Mouse (Mus musculus) gastrocnemius, postnatal 14 days (tissue): ENCODE data around the gene Nsmf. TPM values are rescaled to one million over a fixed set of nuclear protein-coding genes. Genes with fewer than 3 reads are reported as not detected.

Experiments used
- DNase-seq: peaks from one replicate; pipeline ENCODE4 v3.0.0; 2021; ENCODE audit warnings: mixed read lengths
- intact Hi-C: fragments of 180-260 bp; cut with DNase I; formaldehyde crosslinking; loops from one replicate; pipeline ENCODE4 v1.15.1; 2025; ENCODE audit warnings: low total_unique reads
- microRNA-seq, 2 experiments: library from miRNA; unstranded; fragments of <30 nt; microRNA quantifications; one replicate each; pipeline ENCODE4 v1.2.0; 2021
- total RNA-seq, 2 experiments: library from RNA; stranded (reverse); gene quantifications; 2 replicates each; pipeline ENCODE4 v1.2.3; 2021

Nsmf gene
- total RNA-seq, 2 experiments from 2014 or later: 16.7 to 19.5 TPM

DNA sequence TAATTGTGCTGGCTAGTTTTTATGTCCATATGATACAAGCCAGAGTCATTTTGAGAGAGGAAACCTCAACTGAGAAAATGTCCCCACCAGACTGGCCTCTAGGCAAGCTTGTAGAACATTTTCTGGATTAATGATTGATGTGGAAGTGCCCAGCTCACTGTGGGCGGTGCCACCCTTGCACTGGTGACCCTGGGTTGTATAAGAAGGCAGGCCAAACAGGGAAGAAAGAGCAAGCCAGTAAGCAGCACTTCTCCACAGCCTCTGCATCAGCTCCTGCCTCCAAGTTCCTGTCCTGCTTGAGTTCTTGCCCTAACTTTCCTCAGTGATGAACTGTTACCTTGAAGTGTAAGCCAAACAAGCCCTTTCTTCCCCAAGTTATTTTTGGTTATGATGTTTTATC is 24.8 kb downstream of the Nsmf start:
- intact Hi-C loops: no loop called here
- no peak for DNase-seq

- no peak for DNase-seq
- intact Hi-C loops: no loop called here
Measured at GRCm38 (mm10) chr2:25080076-25080475, 25.9 kb downstream of the Nsmf start, which contains the start of gene Entpd8. Gene Entpd8, plus strand, starts transcription at chr2:25080304.

GRCm38 (mm10) chr2:25083697-25084096 is 29.5 kb downstream of the Nsmf start:
- intact Hi-C loops: no loop called here
- no peak for DNase-seq

GRCm38 (mm10) chr2:25085571-25085970 is 31.4 kb downstream of the Nsmf start:
- intact Hi-C loops: no loop called here
- DNase-seq: no peak

DNA sequence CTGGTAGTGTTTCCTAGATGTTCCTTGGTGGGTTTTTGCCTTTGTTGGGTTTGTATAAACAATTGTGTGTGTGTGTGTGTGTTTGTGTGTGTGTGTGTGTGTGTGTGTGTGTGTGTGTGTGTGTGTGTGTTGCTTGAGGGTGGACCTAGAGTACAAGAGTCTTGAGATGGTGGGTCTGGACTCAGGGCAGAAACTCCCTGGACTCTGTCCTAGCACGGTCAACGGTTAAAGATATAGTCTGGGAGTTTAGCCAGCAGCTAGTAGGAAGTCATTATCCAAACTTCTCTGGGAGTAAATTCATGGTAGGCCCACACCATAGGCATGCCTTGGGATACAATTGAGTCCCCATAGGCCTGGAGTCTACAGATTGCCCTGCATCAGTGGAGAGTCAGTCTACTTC is 33.7 kb downstream of the Nsmf start:
- DNase-seq: no peak

DNA sequence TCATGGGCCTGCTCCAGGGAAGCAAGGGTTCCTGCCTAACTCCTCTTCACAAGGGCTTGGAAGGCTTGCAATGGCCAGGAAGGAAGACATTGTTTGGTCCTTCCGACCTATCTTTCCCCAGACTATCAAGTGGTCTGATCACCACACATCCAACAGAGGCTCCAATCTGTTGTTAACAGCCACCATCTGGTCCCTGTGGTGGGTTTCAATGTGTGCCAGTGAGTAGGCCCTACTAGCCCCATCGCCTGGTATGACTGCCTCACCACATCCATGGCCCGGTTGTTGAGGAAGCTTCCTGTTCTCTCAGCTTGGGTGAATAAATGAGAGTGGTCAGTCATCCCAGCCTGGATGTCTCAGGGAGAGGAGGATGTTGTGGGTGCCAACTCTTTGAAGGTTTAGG is 34.5 kb downstream of the Nsmf start:
- intact Hi-C loops: no loop called here
- no peak for DNase-seq

More for the DNA sequence above, 33.7 kb downstream of the Nsmf start:
- intact Hi-C loops: no loop called here

DNA sequence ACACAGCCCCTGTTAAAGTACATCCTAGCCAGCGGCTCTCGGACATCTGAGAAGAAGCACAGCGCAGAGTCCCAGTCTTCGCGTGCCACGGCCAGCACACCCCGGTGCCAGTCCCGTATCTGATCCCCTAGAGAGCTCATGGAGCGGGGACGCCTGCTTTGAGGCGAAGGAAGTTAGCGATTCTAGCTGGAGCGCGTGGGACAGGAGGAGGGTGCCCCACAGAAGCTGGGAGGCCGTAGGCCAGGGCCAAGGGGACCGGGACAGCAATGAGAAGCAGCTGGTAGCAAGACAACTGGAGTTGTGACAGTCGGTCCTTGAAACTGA is 40.6 kb downstream of the Nsmf start:
- DNase-seq: no peak
- intact Hi-C loops: no loop called here

GRCm38 (mm10) chr2:25095109-25095850 is 41.1 kb downstream of the Nsmf start, which contains the start of gene Noxa1:
Gene Noxa1, minus strand, starts transcription at chr2:25095149.
- DNase-seq: no peak
- intact Hi-C loops: no loop called here

- DNase-seq: no peak
- intact Hi-C loops: no loop called here
Measured at GRCm38 (mm10) chr2:25098005-25098615, 44.0 kb downstream of the Nsmf start.

GRCm38 (mm10) chr2:25098956-25099355 is 44.8 kb downstream of the Nsmf start:
- peak; percentile 40 for DNase-seq
- intact Hi-C loops: no loop called here

DNA sequence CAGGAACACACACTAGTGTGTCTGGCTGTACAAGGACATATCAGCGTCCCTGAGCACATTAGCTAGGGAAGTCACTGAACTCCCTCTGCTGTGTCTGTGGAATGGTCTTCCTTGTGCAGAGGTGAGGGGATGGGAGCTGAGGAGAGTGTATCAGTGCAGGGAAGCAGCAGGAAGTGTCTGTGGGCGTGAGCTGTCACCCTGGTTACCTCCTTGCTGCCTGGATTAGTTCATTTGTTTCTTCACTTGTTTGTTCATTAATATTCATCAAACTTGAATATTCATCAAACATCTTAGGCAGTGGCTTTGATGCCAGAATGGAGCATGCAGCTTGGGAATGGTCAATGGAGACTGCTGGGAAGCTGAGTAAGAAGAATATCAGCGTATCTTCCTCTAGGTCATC is 45.5 kb downstream of the Nsmf start:
- no peak for DNase-seq
- intact Hi-C loops: no loop called here

GRCm38 (mm10) chr2:25104122-25104521 is 50.0 kb downstream of the Nsmf start:
- no peak for DNase-seq
- intact Hi-C loops: no loop called here

DNA sequence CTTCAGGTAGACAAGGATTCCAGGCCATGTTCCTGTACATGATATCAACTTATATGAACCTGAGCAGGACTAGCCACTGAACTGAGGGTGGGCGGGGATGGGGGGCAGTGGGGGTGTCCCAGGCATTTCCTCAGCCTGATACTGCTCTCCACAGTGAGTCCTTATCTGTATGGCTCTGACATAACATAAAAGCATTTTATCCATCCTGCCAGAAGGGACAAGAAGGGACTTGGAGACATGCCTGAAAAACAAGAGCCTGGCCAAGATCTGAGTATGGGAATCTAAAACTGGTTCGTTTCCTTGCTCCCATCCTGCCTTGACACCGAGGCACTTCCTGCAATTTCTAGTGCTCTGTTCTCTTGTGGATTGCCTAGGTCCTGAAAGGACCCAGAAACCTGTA is 51.9 kb downstream of the Nsmf start:
- DNase-seq: no peak
- intact Hi-C loops: no loop called here

GRCm38 (mm10) chr2:25109487-25109886 is 55.3 kb downstream of the Nsmf start:
- intact Hi-C loops: no loop called here
- no peak for DNase-seq

DNA sequence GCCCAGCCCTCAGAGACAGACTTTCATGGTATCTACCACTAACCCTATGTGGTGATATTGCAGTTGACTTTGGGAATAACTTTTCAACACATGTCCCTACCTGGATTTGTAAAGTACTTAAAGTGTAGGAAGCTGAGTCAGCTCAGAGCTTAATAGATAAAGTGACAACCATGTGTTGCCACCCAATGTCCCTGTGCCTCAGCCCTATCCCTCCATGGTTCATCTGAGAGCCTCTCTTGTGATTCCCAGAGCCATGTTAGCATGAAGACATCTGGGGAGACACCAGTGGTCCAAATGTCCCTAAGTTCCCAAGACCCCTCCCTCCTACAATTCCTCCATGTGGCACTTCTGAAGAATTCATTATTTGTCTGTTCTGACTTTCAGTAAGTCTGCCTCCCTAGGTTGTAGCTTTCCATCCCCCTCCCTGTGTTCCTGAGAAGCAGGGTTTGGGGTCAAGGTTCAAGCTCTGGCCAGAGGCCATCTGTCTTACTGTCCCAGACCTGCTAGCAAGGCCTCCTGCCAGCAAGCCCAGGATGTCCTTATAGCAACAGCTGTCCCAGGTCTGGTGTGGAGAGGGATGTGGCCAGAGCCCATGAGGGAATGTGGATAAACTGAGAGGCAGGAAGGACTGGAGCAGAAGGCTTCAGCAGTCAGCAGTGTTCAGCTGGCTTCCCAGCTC is 56.5 kb downstream of the Nsmf start:
- intact Hi-C loops: no loop called here
- no peak for DNase-seq

DNA sequence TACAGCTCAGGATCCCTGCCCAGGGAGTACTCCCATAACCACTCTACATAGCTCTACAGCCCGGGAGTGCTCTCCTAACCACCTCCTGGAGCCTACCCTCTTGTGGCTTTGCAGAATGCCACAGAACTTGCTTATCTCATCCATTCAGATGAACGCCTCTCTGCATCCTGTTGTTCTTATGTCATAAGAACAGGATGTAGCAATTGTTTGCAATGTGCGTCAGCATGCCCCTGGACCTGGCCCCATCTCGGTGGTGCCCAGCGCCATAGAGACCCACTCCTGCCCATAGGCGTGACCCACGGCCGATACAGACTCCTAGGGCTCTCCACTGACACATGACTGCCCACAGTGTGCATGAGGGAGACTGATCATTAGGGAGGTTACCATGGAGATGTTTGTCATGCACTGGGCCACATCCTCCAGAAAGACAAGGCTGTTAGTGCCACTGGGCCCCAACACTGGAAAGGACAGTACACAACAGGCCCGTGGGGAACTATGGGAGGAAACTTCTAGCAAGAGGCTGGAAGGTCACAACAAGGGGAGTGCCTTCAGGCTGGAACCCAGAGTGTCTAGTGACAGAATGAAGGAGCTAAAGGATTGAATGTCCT is 57.1 kb downstream of the Nsmf start:
- no peak for DNase-seq
- intact Hi-C loops: no loop called here

Small RNA genes within 50 kb of the gene (microRNA-seq; reads per million reads assigned to microRNA genes)
- gene Gm24328: 0 reads per million in 2 experiments
- gene Mir7664: 0 to 0.50 reads per million in 2 experiments

Other genes starting within 250 kb of the Nsmf start
- gene Ehmt1, start 134.7 kb upstream of the Nsmf start, total RNA-seq: 10 to 100 TPM; 31.6 to 32.5 TPM
- gene Arrdc1, start 119.1 kb upstream of the Nsmf start, total RNA-seq: 1 to 10 TPM; 5.4 to 5.7 TPM
- 10 to 100 TPM; 15.8 to 19.6 TPM for gene Zmynd19, start 104.6 kb upstream of the Nsmf start, total RNA-seq
- 1 to 10 TPM; 4.1 to 4.8 TPM for gene Dph7, start 92.0 kb upstream of the Nsmf start, total RNA-seq
- gene Mrpl41, start 79.3 kb upstream of the Nsmf start, total RNA-seq: 10 to 100 TPM; 40.9 to 46.3 TPM
- gene Pnpla7, start 78.3 kb upstream of the Nsmf start, total RNA-seq: 10 to 100 TPM; 16.5 to 25.5 TPM
- not detected for gene Entpd8, start 25.9 kb downstream of the Nsmf start, total RNA-seq
- gene Noxa1, start 40.8 kb downstream of the Nsmf start, total RNA-seq: not detected
- 10 to 100 TPM; 11.3 to 13.6 TPM for gene Nrarp, start 126.4 kb downstream of the Nsmf start, total RNA-seq
- gene Tor4a, start 142.5 kb downstream of the Nsmf start, total RNA-seq: 1 to 10 TPM; 1.9 TPM
- 10 to 100 TPM; 24.1 to 26.1 TPM for gene Nelfb, start 157.1 kb downstream of the Nsmf start, total RNA-seq
- not detected for gene Stpg3, start 160.3 kb downstream of the Nsmf start, total RNA-seq
- gene Fam166a, start 164.4 kb downstream of the Nsmf start, total RNA-seq: not detected
- gene Tubb4b, start 170.3 kb downstream of the Nsmf start, total RNA-seq: 100 to 1,000 TPM; 291 to 431 TPM
- gene Slc34a3, start 180.0 kb downstream of the Nsmf start, total RNA-seq: not detected
- not detected for gene Rnf224, start 182.4 kb downstream of the Nsmf start, total RNA-seq
- 1 to 10 TPM in 1 of 2 experiments, under 1 TPM in 1; 0.66 to 1.4 TPM for gene Rnf208, start 187.9 kb downstream of the Nsmf start, total RNA-seq
- not detected for gene Cysrt1, start 188.1 kb downstream of the Nsmf start, total RNA-seq
- 1 to 10 TPM in 1 of 2 experiments, not detected in 1; 1.5 TPM for gene AL732309.1, start 192.5 kb downstream of the Nsmf start, total RNA-seq
- 10 to 100 TPM; 13.5 to 13.6 TPM for gene Tmem203, start 201.1 kb downstream of the Nsmf start, total RNA-seq
- gene Tprn, start 208.3 kb downstream of the Nsmf start, total RNA-seq: 1 to 10 TPM; 2.8 to 5.0 TPM
- gene Ssna1, start 218.1 kb downstream of the Nsmf start, total RNA-seq: 10 to 100 TPM; 28.9 to 34.2 TPM
- gene Anapc2, start 218.1 kb downstream of the Nsmf start, total RNA-seq: 10 to 100 TPM; 29.7 to 31.0 TPM
- not detected for gene Tmem210, start 233.8 kb downstream of the Nsmf start, total RNA-seq
- gene Lrrc26, start 235.6 kb downstream of the Nsmf start, total RNA-seq: not detected